Mouse (Mus musculus) midbrain, postnatal 0 days (tissue): Measurements from ENCODE around the gene Celf2. TPM values are rescaled to one million over a fixed set of nuclear protein-coding genes. Genes with fewer than 3 reads are reported as not detected.

Experiments used
- ATAC-seq: fragments of 200-750 bp; cut with Nextera tagmentation; 2 replicates; pipeline ENCODE4 v1.8.0; 2017; ENCODE audit warnings: moderate number of reproducible peaks, mild to moderate bottlenecking, moderate TSS enrichment, moderate library complexity; ENCODE audit not compliant: low FRiP score
- DNase-seq: peaks from one replicate; pipeline ENCODE4 v3.0.0-alpha.2; 2015; ENCODE audit warnings: low spot score
- H3K27ac ChIP-seq: fragments of 300-500 bp; sonication (generic); 2 replicates; pipeline ENCODE4 v1.5.1; 2014; ENCODE audit warnings: low read depth, mild to moderate bottlenecking, low read length, mixed read lengths
- H3K27me3 ChIP-seq: fragments of 300-500 bp; sonication (generic); 2 replicates; pipeline ENCODE4 v1.6.1; 2014; ENCODE audit warnings: low read length, control low read depth, mixed read lengths; ENCODE audit not compliant: insufficient read depth
- H3K36me3 ChIP-seq: fragments of 300-500 bp; sonication (generic); 2 replicates; pipeline ENCODE4 v1.6.1; 2014; ENCODE audit warnings: low read length, control low read depth, mixed read lengths; ENCODE audit not compliant: insufficient read depth
- H3K4me1 ChIP-seq: fragments of 300-500 bp; sonication (generic); 2 replicates; pipeline ENCODE4 v1.6.1; 2014; ENCODE audit warnings: mild to moderate bottlenecking, control low read depth, antibody characterized with exemption, low read length, mixed read lengths; ENCODE audit not compliant: insufficient read depth
- H3K4me2 ChIP-seq: fragments of 300-500 bp; sonication (generic); 2 replicates; pipeline ENCODE4 v1.6.1; 2014; ENCODE audit warnings: low read depth, mild to moderate bottlenecking, low read length, mixed read lengths; ENCODE audit not compliant: poor library complexity, severe bottlenecking
- H3K4me3 ChIP-seq: fragments of 300-500 bp; sonication (generic); 2 replicates; pipeline ENCODE4 v1.5.1; 2014; ENCODE audit warnings: low read depth, mild to moderate bottlenecking, low read length, moderate library complexity
- H3K9ac ChIP-seq: fragments of 300-500 bp; sonication (generic); replicated peaks from 2 replicates; pipeline ENCODE4 v1.6.1; 2014; ENCODE audit warnings: mild to moderate bottlenecking, low read length, moderate library complexity, mixed read lengths; ENCODE audit not compliant: poor library complexity, severe bottlenecking
- H3K9me3 ChIP-seq: fragments of 300-500 bp; sonication (generic); 2 replicates; pipeline ENCODE4 v1.6.1; 2016; ENCODE audit warnings: low read length, control low read depth
- CTCF ChIP-seq: IDR thresholded peaks from 2 replicates; pipeline ENCODE4 v1.5.1; 2016; ENCODE audit warnings: antibody characterized with exemption, mild to moderate bottlenecking
- WGBS: fragments of 180-500 bp; shearing (Covaris S2); extraction: QIAGEN DNeasy Blood & Tissue Kit; methylation state at CpG from one replicate; pipeline ENCODE4 v1.1.7; 2014; 5-methylcytosine and 5-hydroxymethylcytosine counted together
- polyA plus RNA-seq: library from polyadenylated mRNA; unstranded; fragments of >200 nt; fragmentation: Nextera tagmentation; extraction: Ambion mirVana; gene quantifications from 2 replicates; pipeline ENCODE4 v1.2.1, GENCODE M21; 2015
- total RNA-seq: library from RNA; depleted of rRNA; stranded (reverse); fragments of >200 nt; gene quantifications from 2 replicates; pipeline ENCODE4 v1.2.3, GENCODE M21; 2014

Celf2 gene
- total and polyA plus RNA-seq, 2 experiments from 2014 or later = 112 to 135 TPM

DNA sequence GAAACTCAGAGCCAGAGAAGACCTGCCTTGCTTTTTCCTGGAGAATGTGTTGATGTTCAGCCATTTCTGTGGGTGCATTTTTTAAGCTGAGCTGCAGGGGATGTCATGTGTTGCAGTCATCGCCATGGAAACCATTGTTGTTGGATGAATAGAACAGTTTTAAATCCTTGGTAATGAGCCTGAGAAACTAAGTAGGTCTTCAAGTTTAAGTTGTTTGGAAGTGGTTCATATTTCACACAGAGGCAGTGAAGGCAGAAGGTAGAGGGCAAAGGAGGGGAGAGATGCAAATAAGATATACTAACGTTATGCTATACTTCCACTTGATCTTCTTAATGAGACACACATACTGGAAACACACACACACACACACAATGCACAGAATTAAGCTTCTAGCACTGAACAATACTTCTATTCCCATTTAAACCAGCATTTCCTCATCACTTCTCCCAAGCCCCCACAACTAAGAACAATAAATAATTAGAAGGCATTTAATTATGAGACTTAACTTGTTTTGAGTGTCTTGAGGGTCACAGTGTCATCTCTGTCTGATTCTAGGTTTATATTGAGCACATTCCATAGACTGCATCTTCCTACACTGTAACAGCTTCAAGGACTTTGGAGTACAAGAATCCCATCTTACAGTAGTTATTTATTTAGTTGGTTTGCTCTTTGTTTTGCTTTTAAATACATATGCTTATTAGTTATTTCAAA lies 199.1 kb downstream of the Celf2 start:
- no peak overlapping the region for H3K9ac ChIP-seq
- H3K4me3 ChIP-seq = no peak overlapping the region
- DNase-seq = peak; percentile 88
- no peaks in the 10 kb centered on the region for H3K36me3 ChIP-seq
- H3K4me1 ChIP-seq = peaks cover 5% of the 10 kb centered on the region; the same call in 1 of the 2 replicates
- TF ChIP-seq CTCF = peak; percentile 55
- H3K4me2 ChIP-seq = no peak overlapping the region
- no peaks in the 10 kb centered on the region for H3K9me3 ChIP-seq
- no peaks in the 10 kb centered on the region for H3K27me3 ChIP-seq
- 2% methylated on average over 2 of the region's 2 CpGs for WGBS
- no peak overlapping the region for H3K27ac ChIP-seq
- ATAC-seq = peak; percentile 47; the same call in 1 of the 2 replicates

DNA sequence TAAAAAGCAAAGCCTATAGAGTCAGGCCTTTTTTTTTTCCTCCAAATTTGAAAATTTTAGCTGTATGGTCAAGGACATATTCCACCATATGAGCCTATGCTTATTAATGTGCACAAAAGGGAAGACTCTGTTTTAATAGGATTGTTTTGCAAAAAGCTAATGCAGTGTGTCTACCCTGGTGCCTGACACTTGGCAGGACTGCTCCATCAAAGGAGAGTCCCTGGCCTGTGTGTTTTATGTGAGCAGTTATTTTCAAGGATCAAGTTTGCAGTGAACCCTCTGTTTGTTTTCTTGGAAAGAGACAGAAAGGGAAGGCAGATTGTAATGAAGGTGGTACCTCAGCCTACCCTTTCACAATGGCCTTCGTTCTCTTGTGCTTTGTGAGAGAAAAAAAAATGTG lies 200.0 kb downstream of the Celf2 start:
- no peaks in the 10 kb centered on the region for H3K27me3 ChIP-seq
- no peaks in the 10 kb centered on the region for H3K9me3 ChIP-seq
- H3K27ac ChIP-seq = no peak overlapping the region
- H3K9ac ChIP-seq = no peak overlapping the region
- DNase-seq (no peak), ATAC-seq (no peak)
- H3K4me2 ChIP-seq = no peak overlapping the region
- H3K4me3 ChIP-seq = no peak overlapping the region
- WGBS = 33% methylated on average over 1 of the region's 1 CpGs
- H3K36me3 ChIP-seq = no peaks in the 10 kb centered on the region
- no peak for TF ChIP-seq CTCF
- H3K4me1 ChIP-seq = peaks cover 5% of the 10 kb centered on the region; the same call in 1 of the 2 replicates

DNA sequence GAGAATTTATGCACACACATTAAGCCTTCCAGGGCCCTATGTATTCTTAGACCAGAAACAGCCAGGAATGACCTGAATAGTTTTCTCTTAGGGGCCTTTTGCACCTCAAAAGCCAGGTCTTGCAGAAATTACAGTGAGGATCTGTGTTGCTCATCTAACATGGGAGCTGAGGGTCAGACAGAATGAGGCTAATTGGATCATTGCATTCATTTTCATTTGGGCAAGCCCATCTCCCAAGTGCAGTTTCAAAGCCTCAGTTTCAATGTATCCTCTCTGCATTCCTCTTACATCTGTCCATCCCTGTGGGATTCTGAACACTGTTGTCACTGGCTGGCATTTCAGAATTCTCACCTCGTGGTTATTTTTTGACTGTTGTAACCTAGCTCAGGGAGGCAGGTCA lies 200.6 kb downstream of the Celf2 start:
- no peaks in the 10 kb centered on the region for H3K27me3 ChIP-seq
- peaks cover 5% of the 10 kb centered on the region; the same call in 1 of the 2 replicates for H3K4me1 ChIP-seq
- no peaks in the 10 kb centered on the region for H3K36me3 ChIP-seq
- H3K27ac ChIP-seq = no peak overlapping the region
- 5% methylated on average over 1 of the region's 1 CpGs for WGBS
- ATAC-seq (no peak), DNase-seq (peak; percentile 15)
- no peaks in the 10 kb centered on the region for H3K9me3 ChIP-seq
- no peak overlapping the region for H3K4me3 ChIP-seq
- TF ChIP-seq CTCF = no peak
- H3K4me2 ChIP-seq = no peak overlapping the region
- no peak overlapping the region for H3K9ac ChIP-seq

GRCm38 (mm10) chr2:7287434-7287833 lies 221.9 kb downstream of the Celf2 start:
- DNase-seq (no peak), ATAC-seq (no peak)
- Histone ChIP-seq H3K9me3 (no peaks in the 10 kb centered on the region), H3K27ac (no peak overlapping the region), H3K4me2 (no peak overlapping the region), H3K4me3 (no peak overlapping the region), H3K36me3 (no peaks in the 10 kb centered on the region), H3K27me3 (no peaks in the 10 kb centered on the region), H3K4me1 (no peaks in the 10 kb centered on the region), H3K9ac (no peak overlapping the region)
- no peak for TF ChIP-seq CTCF
- 65% methylated on average over 3 of the region's 3 CpGs for WGBS

DNA sequence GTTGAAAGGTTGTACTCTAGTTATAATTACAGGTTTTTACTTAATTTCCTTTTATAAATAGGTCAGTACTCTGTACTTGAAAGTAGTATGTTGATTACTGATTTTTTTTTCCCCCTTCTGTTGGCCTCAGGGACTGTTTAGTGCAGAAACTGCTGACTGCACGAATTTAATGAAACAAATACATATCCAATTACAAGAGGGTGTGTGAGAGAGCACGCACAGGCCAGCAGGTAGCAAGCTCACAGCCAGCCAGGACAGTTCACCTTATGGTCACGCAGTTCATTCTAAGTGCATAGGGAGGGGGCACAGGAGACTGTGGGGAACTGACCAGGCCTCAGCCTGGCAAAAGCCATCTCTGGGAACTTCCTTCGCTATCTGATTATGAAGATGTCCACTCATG lies 236.1 kb downstream of the Celf2 start:
- no peaks in the 10 kb centered on the region for H3K36me3 ChIP-seq
- WGBS = 63% methylated on average over 4 of the region's 4 CpGs
- no peak overlapping the region for H3K4me2 ChIP-seq
- H3K27ac ChIP-seq = no peak overlapping the region
- ATAC-seq (no peak), DNase-seq (no peak)
- no peaks in the 10 kb centered on the region for H3K4me1 ChIP-seq
- no peaks in the 10 kb centered on the region for H3K9me3 ChIP-seq
- no peak overlapping the region for H3K9ac ChIP-seq
- no peaks in the 10 kb centered on the region for H3K27me3 ChIP-seq
- H3K4me3 ChIP-seq = no peak overlapping the region
- no peak for TF ChIP-seq CTCF

GRCm38 (mm10) chr2:7270051-7270450 lies 239.3 kb downstream of the Celf2 start:
- no peak overlapping the region for H3K4me2 ChIP-seq
- ATAC-seq = no peak
- no peak for TF ChIP-seq CTCF
- no peaks in the 10 kb centered on the region for H3K4me1 ChIP-seq
- no peak overlapping the region for H3K4me3 ChIP-seq
- H3K36me3 ChIP-seq = no peaks in the 10 kb centered on the region
- H3K9me3 ChIP-seq = no peaks in the 10 kb centered on the region
- H3K9ac ChIP-seq = no peak overlapping the region
- 83% methylated on average over 7 of the region's 7 CpGs for WGBS
- no peak for DNase-seq
- H3K27me3 ChIP-seq = no peaks in the 10 kb centered on the region
- no peak overlapping the region for H3K27ac ChIP-seq
